Mouse (Mus musculus) MEL (cell line): Measurements from ENCODE around the gene Ston1. TPM values are rescaled to one million over a fixed set of nuclear protein-coding genes. Genes with fewer than 3 reads are reported as not detected.

Experiments used
- DNase-seq: peaks from one replicate; pipeline ENCODE4 v3.0.0; 2011; ENCODE audit warnings: low read depth, low spot score
- H3K27ac ChIP-seq: 2 replicates; pipeline ENCODE4 v1.5.1; 2012; ENCODE audit warnings: low read depth, mild to moderate bottlenecking, control low read depth, low read length, moderate library complexity; ENCODE audit not compliant: control insufficient read depth
- H3K27me3 ChIP-seq, 2 experiments: fragments of 150-350 bp in 1 of 2; sonication (generic) in 1 of 2; 2 replicates each; pipeline ENCODE4 v1.6.1; 2012; ENCODE audit warnings: low read length in 2 of 2, mild to moderate bottlenecking in 2 of 2, improper control_type of control experiment in 1 of 2, moderate library complexity in 1 of 2; ENCODE audit not compliant: insufficient read depth in 2 of 2, control insufficient read depth in 1 of 2
- H3K36me3 ChIP-seq, 2 experiments: 2 replicates each; pipeline ENCODE4 v1.6.1; 2012 to 2014; ENCODE audit warnings: low read length in 2 of 2, improper control_type of control experiment in 1 of 2, inconsistent platforms in 1 of 2, mild to moderate bottlenecking in 1 of 2; ENCODE audit not compliant: insufficient read depth in 2 of 2, control insufficient read depth in 1 of 2
- H3K4me1 ChIP-seq, 2 experiments: fragments of 150-350 bp in 1 of 2; sonication (generic) in 1 of 2; 2 replicates each; pipeline ENCODE4 v1.6.1; 2012; ENCODE audit warnings: low read length in 2 of 2, improper control_type of control experiment in 1 of 2, mild to moderate bottlenecking in 1 of 2; ENCODE audit not compliant: insufficient read depth in 2 of 2, control insufficient read depth in 1 of 2
- H3K4me3 ChIP-seq, 2 experiments: fragments of 150-350 bp in 1 of 2; sonication (generic) in 1 of 2; 2 replicates each; pipeline ENCODE4 v1.5.1; 2012; ENCODE audit warnings: low read depth in 2 of 2, low read length in 2 of 2, mild to moderate bottlenecking in 2 of 2, moderate library complexity in 2 of 2, control low read depth in 1 of 2, improper control_type of control experiment in 1 of 2; ENCODE audit not compliant: control insufficient read depth in 1 of 2, insufficient read depth in 1 of 2
- H3K79me2 ChIP-seq: 2 replicates; pipeline ENCODE4 v1.6.1; 2012; ENCODE audit warnings: mild to moderate bottlenecking, low read length, moderate library complexity; ENCODE audit not compliant: control insufficient read depth, poor library complexity, insufficient read depth
- H3K9ac ChIP-seq: 2 replicates; pipeline ENCODE4 v1.6.1; 2012; ENCODE audit warnings: low read depth, mild to moderate bottlenecking, control low read depth, low read length, moderate library complexity; ENCODE audit not compliant: control insufficient read depth, poor library complexity, severe bottlenecking
- H3K9me3 ChIP-seq: fragments of 150-350 bp; sonication (generic); replicated peaks from 2 replicates; pipeline ENCODE4 v1.6.1; 2012; ENCODE audit warnings: mild to moderate bottlenecking, low read length, improper control_type of control experiment, moderate library complexity; ENCODE audit not compliant: insufficient read depth
- CHD1 ChIP-seq: IDR thresholded peaks from 2 replicates; pipeline ENCODE4 v1.6.1; 2012; ENCODE audit warnings: low read depth, mild to moderate bottlenecking, inconsistent platforms, low read length, improper control_type of control experiment
- CHD2 ChIP-seq: IDR thresholded peaks from 2 replicates; pipeline ENCODE4 v1.6.1; 2011; ENCODE audit warnings: low read length, improper control_type of control experiment
- CTCF ChIP-seq, 3 experiments: IDR thresholded peaks in 2 of 3; conservative IDR thresholded peaks in 1 of 3; 2 replicates each; pipeline ENCODE4 v1.5.1; 2011 to 2012; ENCODE audit warnings: low read length in 3 of 3, low read depth in 2 of 3, mild to moderate bottlenecking in 2 of 3, improper control_type of control experiment in 1 of 3, inconsistent platforms in 1 of 3, mixed read lengths in 1 of 3, moderate library complexity in 1 of 3; ENCODE audit not compliant: control insufficient read depth in 1 of 3, insufficient read depth in 1 of 3, poor library complexity in 1 of 3, severe bottlenecking in 1 of 3
- E2F4 ChIP-seq: IDR thresholded peaks from 2 replicates; pipeline ENCODE4 v1.6.1; 2011; ENCODE audit warnings: low read depth, low read length, improper control_type of control experiment, borderline replicate concordance
- ELF1 ChIP-seq: IDR thresholded peaks from 2 replicates; pipeline ENCODE4 v1.6.1; 2014; ENCODE audit warnings: low read depth, mild to moderate bottlenecking, inconsistent platforms, low read length, improper control_type of control experiment, moderate library complexity
- GATA1 ChIP-seq: IDR thresholded peaks from 2 replicates; pipeline ENCODE4 v1.6.1; 2011; ENCODE audit warnings: low read depth, low read length, improper control_type of control experiment
- JUND ChIP-seq: IDR thresholded peaks from 2 replicates; pipeline ENCODE4 v1.6.1; 2011; ENCODE audit warnings: low read depth, mild to moderate bottlenecking, improper control_type of control experiment, low read length
- KAT2A ChIP-seq: conservative IDR thresholded peaks from 2 replicates; pipeline ENCODE4 v1.6.1; 2012; ENCODE audit warnings: low read depth, low read length, improper control_type of control experiment, inconsistent platforms
- MAX ChIP-seq: IDR thresholded peaks from 2 replicates; pipeline ENCODE4 v1.6.1; 2011; ENCODE audit warnings: low read length, improper control_type of control experiment
- MAZ ChIP-seq: IDR thresholded peaks from 2 replicates; pipeline ENCODE4 v1.6.1; 2012; ENCODE audit warnings: low read depth, mild to moderate bottlenecking, inconsistent platforms, low read length, improper control_type of control experiment
- MXI1 ChIP-seq: IDR thresholded peaks from 2 replicates; pipeline ENCODE4 v1.6.1; 2011; ENCODE audit warnings: mild to moderate bottlenecking, low read depth, low read length, improper control_type of control experiment
- MYB ChIP-seq: IDR thresholded peaks from 2 replicates; pipeline ENCODE4 v1.6.1; 2011; ENCODE audit warnings: mild to moderate bottlenecking, low read depth, low read length, improper control_type of control experiment
- POLR2AphosphoS2 ChIP-seq: IDR thresholded peaks from 2 replicates; pipeline ENCODE4 v1.6.1; 2011; ENCODE audit warnings: low read length, improper control_type of control experiment
- RCOR1 ChIP-seq: IDR thresholded peaks from 2 replicates; pipeline ENCODE4 v1.6.1; 2012; ENCODE audit warnings: low read depth, mild to moderate bottlenecking, inconsistent platforms, low read length, improper control_type of control experiment
- SMC3 ChIP-seq: IDR thresholded peaks from 2 replicates; pipeline ENCODE4 v1.6.1; 2011; ENCODE audit warnings: low read depth, low read length, improper control_type of control experiment
- TCF12 ChIP-seq: IDR thresholded peaks from 2 replicates; pipeline ENCODE4 v1.6.1; 2014; ENCODE audit warnings: low read depth, mild to moderate bottlenecking, inconsistent platforms, low read length, improper control_type of control experiment, moderate library complexity
- UBTF ChIP-seq: IDR thresholded peaks from 2 replicates; pipeline ENCODE4 v1.6.1; 2012; ENCODE audit warnings: low read depth, mild to moderate bottlenecking, inconsistent platforms, low read length, improper control_type of control experiment, moderate library complexity, borderline replicate concordance; ENCODE audit not compliant: insufficient read depth
- polyA plus RNA-seq, 2 experiments: library from polyadenylated mRNA; stranded (reverse) in 1 of 2; unstranded in 1 of 2; fragments of >175 nt in 1 of 2; fragments of >200 nt in 1 of 2; gene quantifications; 2 replicates each; pipeline versions ENCODE4 v1.2.1 to v1.2.4; 2012; ENCODE audit warnings: low replicate concordance in 2 of 2, low read depth in 1 of 2; ENCODE audit not compliant: insufficient read length in 2 of 2, insufficient read depth in 1 of 2, missing spikeins in 1 of 2
- total RNA-seq: library from RNA; depleted of rRNA; stranded (reverse); fragments of 300-350 nt; gene quantifications from 2 replicates; pipeline ENCODE4 v1.2.3, GENCODE M21; 2012

Gene Ston1
- total and polyA plus RNA-seq, 3 experiments = 0.39 to 4.9 TPM; not detected in 1

DNA sequence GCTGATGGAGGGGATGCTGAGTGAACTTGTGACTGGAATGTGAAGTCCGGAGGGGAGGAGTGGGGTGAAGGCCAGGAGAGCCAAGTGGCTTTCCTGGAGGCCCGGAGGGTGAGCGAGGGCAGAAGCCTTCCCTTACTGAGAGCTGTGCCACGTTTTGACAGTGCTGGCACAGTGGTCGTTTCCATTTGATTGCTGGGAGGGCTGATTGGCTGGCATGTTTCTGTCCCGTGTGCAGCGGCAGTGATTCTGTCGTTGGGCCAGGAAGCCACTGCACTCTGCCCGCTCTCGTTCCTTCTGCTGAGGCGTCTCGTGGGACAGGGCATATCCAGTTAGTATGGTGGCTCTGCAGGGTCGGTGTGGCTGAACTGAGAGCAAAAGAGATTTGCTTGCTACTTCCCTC, 41.3 kb upstream of the Ston1 start:
- no peaks in the 10 kb centered on the region for H3K4me1 ChIP-seq
- no peak for DNase-seq
- H3K27me3 ChIP-seq = no peaks in the 10 kb centered on the region
- TF ChIP-seq TCF12 (no peak), CHD2 (no peak), GATA1 (no peak), MYB (no peak), CHD1 (no peak), JUND (no peak), UBTF (no peak), ELF1 (no peak), MAZ (no peak), KAT2A (no peak), SMC3 (no peak), MAX (no peak)
- TF ChIP-seq, all 39 proteins: peak for 0
- Histone ChIP-seq H3K9ac (no peak overlapping the region), H3K9me3 (no peaks in the 10 kb centered on the region), H3K36me3 (no peaks in the 10 kb centered on the region), H3K27ac (no peak overlapping the region), H3K79me2 (no peaks in the 10 kb centered on the region), H3K4me3 (no peak overlapping the region)

DNA sequence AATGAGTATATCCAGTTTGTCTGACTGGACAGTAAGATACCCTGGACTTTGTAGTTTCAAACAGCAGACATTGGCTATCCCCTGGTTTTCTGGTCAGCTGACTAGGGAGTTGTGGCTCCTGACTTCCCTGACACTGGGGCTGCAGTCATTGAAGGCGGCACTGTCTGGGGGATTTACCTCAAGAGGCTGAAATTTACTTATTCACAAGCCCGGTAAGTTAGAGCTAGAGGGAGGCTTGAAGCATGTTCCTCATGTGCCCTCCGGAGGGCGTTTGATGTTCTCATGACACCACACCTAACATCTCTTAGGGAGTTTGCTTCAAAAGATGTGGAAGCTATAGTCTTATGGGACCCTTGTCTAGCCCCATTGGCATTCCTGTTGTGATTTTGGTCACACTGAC, 40.8 kb upstream of the Ston1 start:
- Histone ChIP-seq H3K36me3 (no peaks in the 10 kb centered on the region), H3K9me3 (no peaks in the 10 kb centered on the region), H3K27ac (no peak overlapping the region), H3K9ac (no peak overlapping the region), H3K4me3 (no peak overlapping the region), H3K79me2 (no peaks in the 10 kb centered on the region), H3K27me3 (no peaks in the 10 kb centered on the region), H3K4me1 (no peaks in the 10 kb centered on the region)
- no peak for DNase-seq
- TF ChIP-seq MXI1 (no peak), CTCF (IDR thresholded peaks at IDR 0.05 in 2 of 3, conservative IDR thresholded peaks at IDR 0.05 in 1 of 3; ENCODE audit: control insufficient read depth in 1 of 3, insufficient read depth in 1 of 3, low read depth in 2 of 3, low read length in 3 of 3, poor library complexity in 1 of 3, severe bottlenecking in 1 of 3) (peak in 1 of 3 experiments; percentile 2; a peak in 1 of 6 replicates), POLR2AphosphoS2 (no peak), RCOR1 (no peak)

DNA sequence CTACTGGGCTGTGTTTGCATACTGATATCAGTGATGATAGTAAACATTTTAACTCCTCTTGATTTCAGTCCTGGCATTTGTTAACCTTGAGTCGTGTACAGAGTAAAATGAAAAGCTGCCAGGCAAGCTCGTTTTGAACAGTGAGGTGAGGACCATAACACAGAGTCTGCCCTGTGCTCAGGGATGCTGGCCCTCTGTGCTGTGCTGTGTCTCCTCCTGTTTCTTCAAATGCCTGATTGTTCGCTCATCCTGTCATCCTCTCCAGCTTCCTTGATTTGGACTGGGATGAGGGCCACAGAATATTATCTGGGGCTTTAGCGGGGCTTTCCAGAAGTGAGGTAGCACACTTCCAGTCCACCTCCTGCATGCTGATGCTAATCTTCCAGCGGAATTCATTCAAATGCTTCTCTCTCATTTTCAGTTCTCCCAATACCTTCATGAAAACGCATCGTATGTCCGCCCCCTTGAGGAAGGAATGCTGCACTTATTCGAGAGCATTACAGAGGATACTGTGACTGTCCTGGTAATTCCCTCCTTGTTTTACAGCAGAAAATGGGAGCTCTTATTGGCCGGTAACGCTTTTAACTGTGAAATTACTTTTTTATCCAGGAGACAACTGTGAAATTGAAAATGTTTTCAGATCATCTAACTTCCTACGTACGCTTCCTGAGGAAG, 39.2 kb upstream of the Ston1 start:
- no peaks in the 10 kb centered on the region for H3K79me2 ChIP-seq
- no peak for DNase-seq
- TF ChIP-seq CTCF (IDR thresholded peaks at IDR 0.05 in 2 of 3, conservative IDR thresholded peaks at IDR 0.05 in 1 of 3; ENCODE audit: control insufficient read depth in 1 of 3, insufficient read depth in 1 of 3, low read depth in 2 of 3, low read length in 3 of 3, poor library complexity in 1 of 3, severe bottlenecking in 1 of 3) (peak in 1 of 3 experiments; percentile 10; a peak in 2 of 6 replicates), E2F4 (no peak)
- H3K4me3 ChIP-seq = no peak overlapping the region
- H3K9ac ChIP-seq = no peak overlapping the region
- no peaks in the 10 kb centered on the region for H3K4me1 ChIP-seq
- no peaks in the 10 kb centered on the region for H3K9me3 ChIP-seq
- H3K27me3 ChIP-seq = no peaks in the 10 kb centered on the region
- no peak overlapping the region for H3K27ac ChIP-seq
- no peaks in the 10 kb centered on the region for H3K36me3 ChIP-seq
